Mouse (Mus musculus) megakaryocyte, adult 5-6 weeks (primary cell): ENCODE measurements at regions not wholly inside any gene's neighbourhood (a gene's known extent, or its start where the extent isn't known, plus 50 kb on each side); places are given as distances from the start of the nearest gene placed in this dataset.
A peak's percentile ranks its signal among the peaks of the same experiment; 100 is the strongest.

Experiments used
- ATAC-seq: 2 replicates; pipeline ENCODE4 v1.8.0; 2016; ENCODE audit warnings: mild to moderate bottlenecking, inconsistent platforms; ENCODE audit not compliant: poor library complexity, severe bottlenecking

DNA sequence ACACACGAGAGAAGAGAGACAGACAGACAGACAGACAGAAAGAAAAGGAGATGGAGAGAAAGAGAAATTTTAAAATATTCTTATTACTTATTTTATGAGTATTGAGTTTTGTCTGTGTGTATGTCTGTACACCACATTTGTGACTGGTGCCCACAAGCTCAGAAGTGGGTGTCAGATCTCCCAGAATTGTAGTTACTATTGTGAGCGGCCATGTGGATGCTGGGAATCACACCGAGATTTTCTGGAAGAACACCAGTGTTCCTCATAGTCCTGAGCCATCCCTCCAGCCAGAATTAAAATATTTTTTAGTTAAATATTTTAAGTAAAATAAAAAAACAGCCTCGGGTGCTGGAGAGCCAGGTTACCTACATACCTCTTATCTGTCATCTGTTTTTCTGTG, 110.6 kb upstream of the Med13l start:
- ATAC-seq = no peak

- ATAC-seq = no peak
Measured at GRCm38 (mm10) chr5:118452052-118452451, 108.4 kb upstream of the Med13l start.

GRCm38 (mm10) chr5:118454096-118454495, 106.4 kb upstream of the Med13l start:
- ATAC-seq = no peak

GRCm38 (mm10) chr5:118458727-118459390, 101.6 kb upstream of the Med13l start:
- ATAC-seq = peak; percentile 87

DNA sequence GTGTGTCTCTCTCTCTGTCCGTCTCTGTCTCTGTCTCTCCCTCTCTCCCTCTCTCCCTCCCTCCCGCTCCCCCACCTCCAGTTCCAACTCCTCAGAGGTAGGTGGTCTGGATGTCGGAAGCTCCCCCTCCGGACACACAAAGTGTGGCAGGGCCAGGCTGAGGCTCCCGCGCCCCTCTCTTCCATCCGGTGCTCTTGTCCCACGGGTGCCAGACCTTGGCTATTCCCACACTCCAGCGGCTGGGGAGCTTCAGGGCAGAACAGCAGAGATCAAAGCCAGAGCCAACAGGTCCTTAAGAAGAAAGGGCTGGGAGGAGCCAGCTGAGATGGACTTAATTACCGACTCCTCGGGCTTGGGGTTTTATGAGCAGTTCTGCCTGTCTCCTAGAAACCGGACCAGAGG, 101.1 kb upstream of the Med13l start:
- peak; percentile 8; the same call in 1 of the 2 replicates for ATAC-seq

DNA sequence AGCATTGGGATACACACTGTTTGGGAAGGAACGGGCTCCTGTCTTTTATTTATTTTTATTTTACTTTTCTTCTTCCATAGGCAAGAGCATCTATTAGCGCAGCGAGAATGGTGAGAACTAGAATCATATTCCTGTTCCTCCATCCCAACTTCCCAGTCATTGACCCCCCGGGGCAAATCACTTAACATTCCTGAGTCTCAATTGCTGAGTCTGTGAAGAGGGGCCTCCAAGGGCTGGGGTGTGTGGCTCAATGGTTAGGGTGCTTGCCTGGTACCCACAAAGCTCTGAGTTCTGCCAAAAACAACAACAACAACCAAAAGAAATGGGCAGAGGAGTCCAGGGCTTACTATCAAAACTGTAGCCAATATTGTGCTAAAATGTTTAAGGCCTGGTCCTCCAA, 98.5 kb upstream of the Med13l start:
- ATAC-seq = no peak

GRCm38 (mm10) chr5:118464931-118465801, 95.3 kb upstream of the Med13l start:
- peak; percentile 70 for ATAC-seq

- ATAC-seq = peak; percentile 38
Measured at GRCm38 (mm10) chr5:118465991-118466750, 94.3 kb upstream of the Med13l start.

- no peak for ATAC-seq
Measured at GRCm38 (mm10) chr5:118468739-118469138, 91.7 kb upstream of the Med13l start.

GRCm38 (mm10) chr5:118471569-118471968, 88.9 kb upstream of the Med13l start:
- no peak for ATAC-seq

DNA sequence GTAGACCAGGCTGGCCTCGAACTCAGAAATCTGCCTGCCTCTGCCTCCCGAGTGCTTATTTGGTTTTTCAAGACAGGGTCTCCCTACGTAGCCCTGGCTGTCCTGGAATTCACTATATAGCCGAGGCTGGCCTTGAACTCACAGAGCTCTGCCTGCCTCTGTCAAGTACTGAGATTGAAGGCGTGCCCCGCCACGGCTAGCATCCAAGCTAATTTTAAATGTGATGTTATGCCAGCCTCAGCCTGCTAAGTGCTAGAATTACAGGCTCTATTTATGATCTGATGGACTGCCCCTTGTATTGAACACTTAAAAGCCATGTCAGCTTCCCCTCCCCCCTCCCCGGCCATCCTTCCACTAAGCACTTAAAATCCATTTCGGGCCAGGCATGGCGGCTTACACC, 88.2 kb upstream of the Med13l start:
- ATAC-seq = no peak

- ATAC-seq = no peak
Measured at GRCm38 (mm10) chr5:118473128-118473730, 87.2 kb upstream of the Med13l start.

DNA sequence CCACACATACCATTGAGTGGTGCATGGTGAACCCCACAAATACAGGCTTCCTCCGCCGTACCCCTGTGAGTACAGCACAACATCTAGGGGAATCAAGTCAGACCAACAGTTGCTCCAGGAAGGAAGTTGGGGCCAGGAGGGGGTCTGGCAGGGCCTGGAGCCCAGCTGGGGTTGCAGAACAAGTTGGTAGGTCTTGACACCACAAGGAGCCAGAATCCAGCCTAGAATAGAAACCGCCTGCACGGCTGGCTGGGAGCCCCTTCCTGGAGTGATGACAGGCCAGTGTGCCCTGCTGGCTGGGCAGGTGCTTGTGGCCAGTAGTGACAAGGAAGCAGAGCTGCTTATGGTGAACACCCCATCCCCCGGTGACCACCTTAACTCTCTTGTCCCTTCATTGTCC, 83.9 kb upstream of the Med13l start:
- ATAC-seq = peak; percentile 9

DNA sequence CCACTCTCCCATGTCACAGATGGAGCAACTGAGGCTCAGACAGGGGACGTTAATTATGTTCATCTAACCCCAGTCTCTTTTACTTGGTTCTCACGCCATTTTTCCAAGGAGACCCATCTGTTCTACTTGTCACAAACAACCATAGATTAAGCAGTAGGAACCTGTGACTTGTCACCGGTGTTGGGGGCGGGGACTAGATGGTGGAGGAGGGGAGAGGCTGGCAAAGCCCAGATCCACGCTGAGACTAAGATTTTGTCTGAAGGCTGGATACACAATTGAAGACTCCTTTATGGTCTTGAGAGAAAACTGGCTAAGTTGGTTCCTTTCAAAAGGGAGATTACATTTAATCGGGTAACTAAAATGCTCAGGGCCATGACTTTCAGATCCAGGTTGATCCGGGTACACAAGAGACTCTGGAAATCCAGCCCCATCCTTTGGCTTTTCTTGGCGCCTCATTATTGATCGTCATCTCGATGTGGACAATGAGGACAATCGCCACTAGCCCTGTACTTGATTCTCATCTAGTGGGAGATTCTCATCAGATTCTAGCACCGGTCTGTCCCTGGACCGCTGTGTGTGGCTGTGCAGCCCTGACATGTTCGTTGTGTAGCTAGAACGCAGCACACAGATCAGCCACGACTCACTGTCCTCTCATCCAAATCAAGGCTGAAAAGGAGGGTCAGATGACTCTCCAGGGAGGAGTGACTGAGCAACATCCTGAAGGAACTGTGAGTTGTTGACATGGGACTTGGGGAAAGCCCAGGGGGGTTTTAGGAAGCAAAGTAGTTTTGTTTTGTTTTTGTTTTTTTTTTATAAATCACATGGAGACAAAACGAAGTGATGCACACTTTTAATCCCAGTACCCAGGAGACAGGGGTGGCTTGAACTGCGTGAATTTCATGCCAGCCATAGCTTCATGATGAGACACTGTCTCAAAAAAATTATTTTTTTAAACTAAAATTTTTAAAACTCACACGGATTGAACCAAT, 83.1 kb upstream of the Med13l start:
- ATAC-seq = no peak

DNA sequence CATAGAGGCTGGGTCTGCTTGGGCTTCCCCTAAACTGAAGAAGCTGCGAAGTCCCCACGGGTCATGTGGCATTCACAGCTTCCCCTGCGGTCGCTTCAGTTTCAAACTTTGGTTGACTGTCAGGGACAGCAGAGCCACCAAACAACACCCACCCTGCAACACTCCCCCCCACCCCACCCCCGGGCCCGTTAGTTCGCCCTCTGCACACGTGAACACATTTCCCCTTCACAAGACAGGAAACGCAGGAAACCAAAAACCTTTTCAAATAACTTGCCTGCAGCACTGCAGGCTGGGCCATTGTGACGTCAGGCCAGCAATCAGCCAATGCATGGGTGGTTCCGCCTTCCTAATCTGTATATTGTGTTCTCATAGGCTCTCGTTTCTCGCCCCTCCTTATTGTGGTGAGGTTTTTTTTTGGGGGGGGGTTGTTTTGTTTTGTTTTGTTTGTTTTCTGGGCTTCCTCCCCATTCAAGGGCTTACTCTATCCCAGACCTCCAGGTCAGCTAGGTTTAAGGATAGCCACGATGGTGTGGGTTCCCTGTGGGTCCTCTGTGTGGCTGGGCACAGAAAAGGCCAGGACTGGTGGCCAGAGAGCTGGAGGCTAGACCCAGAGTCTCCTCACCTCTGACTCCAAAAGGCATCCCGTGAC, 82.2 kb upstream of the Med13l start:
- ATAC-seq = peak; percentile 83

- ATAC-seq = no peak
Measured at GRCm38 (mm10) chr5:118480000-118480399, 80.5 kb upstream of the Med13l start.

DNA sequence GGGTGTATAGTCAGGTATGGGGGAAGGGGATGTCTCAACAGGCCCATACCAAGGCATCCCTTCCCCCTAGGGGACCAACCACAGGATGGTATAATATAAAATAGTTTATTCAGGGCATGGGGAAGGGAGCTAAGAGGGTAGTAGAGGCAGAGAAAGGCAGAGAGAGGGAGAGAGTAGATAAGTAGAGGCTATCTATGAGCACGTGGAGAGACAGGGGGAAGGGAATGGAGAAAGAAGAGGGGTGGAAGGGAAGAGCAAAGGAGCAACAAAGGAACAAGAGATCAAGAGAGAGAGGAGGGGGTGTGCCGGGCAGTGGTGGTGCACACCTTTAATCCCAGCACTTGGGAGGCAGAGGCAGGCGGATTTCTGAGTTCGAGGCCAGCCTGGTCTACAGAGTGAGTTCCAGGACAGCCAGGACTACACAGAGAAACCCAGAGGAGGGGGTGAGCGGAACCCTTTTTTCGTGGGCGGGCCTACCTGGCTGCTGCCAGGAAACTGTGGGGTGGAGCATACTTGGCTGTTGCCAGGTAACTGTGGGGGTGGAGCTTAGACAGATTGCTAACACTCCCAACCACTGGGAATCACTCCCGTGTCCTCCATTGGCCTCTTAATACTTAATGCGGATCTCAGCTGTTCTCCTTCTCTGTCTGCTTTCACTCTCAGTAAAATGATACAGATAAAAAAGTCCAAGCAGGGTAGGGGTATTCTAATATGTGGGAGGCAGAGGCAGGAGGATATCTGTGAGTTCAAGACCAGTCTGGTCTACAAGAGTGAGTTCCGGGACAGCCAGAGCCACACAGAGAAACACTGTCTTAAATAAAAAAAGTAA, 79.3 kb upstream of the Med13l start:
- ATAC-seq = no peak

- ATAC-seq = no peak
Measured at GRCm38 (mm10) chr5:118481794-118482049, 78.8 kb upstream of the Med13l start.

GRCm38 (mm10) chr5:118482598-118482997, 77.9 kb upstream of the Med13l start:
- no peak for ATAC-seq
